Mouse (Mus musculus): ENCODE data around the gene Carns1. TPM values are rescaled to one million over a fixed set of nuclear protein-coding genes. Genes with fewer than 3 reads are reported as not detected.

The Carns1 gene
- total and polyA plus RNA-seq, 3 experiments, result 0.63 to 0.81 TPM; not detected in 1

GRCm38 (mm10) chr19:4190831-4191334 lies 15.6 kb upstream of the Carns1 start, which contains the start of gene Tbc1d10c (continued):
- TF ChIP-seq ELF1 (IDR thresholded peaks at IDR 0.05; ENCODE audit: low read depth, low read length) (peak; percentile 76), MAZ (IDR thresholded peaks at IDR 0.05; ENCODE audit: low read depth, low read length) (peak; percentile 98)

- H3K9ac ChIP-seq (ENCODE audit: control insufficient read depth, low read depth, low read length, poor library complexity, severe bottlenecking), result no peak overlapping the region
- H3K4me1 ChIP-seq (ENCODE audit: control insufficient read depth in 1 of 2, insufficient read depth in 2 of 2, low read length in 2 of 2), result peaks cover 6 to 17% of the 10 kb centered on the region in 2 experiments
- peaks cover 25% of the 10 kb centered on the region for H3K79me2 ChIP-seq (ENCODE audit: control insufficient read depth, insufficient read depth, low read length, poor library complexity)
- TF ChIP-seq ZKSCAN1 (IDR thresholded peaks at IDR 0.05; ENCODE audit: low read depth, low read length) (no peak), POLR2AphosphoS2 (IDR thresholded peaks at IDR 0.05; ENCODE audit: low read length) (no peak)
- H3K9me3 ChIP-seq (replicated peaks; ENCODE audit: insufficient read depth, low read length), result no peaks in the 10 kb centered on the region
- DNase-seq (ENCODE audit: low read depth, low spot score), result no peak
- no peak overlapping the region for H3K4me3 ChIP-seq (ENCODE audit: control insufficient read depth in 1 of 2, insufficient read depth in 1 of 2, low read depth in 2 of 2, low read length in 2 of 2)
- no peaks in the 10 kb centered on the region for H3K27me3 ChIP-seq (ENCODE audit: control insufficient read depth in 1 of 2, insufficient read depth in 2 of 2, low read length in 2 of 2)
- peaks cover 0 to 15% of the 10 kb centered on the region in 2 experiments; a peak in 3 of 4 replicates for H3K36me3 ChIP-seq (ENCODE audit: control insufficient read depth in 1 of 2, insufficient read depth in 2 of 2, low read length in 2 of 2)
- H3K27ac ChIP-seq (ENCODE audit: control insufficient read depth, low read depth, low read length), result no peak overlapping the region
Measured at GRCm38 (mm10) chr19:4189051-4189620, 13.9 kb upstream of the Carns1 start.

- Histone ChIP-seq H3K4me1 (ENCODE audit: control insufficient read depth in 1 of 2, insufficient read depth in 2 of 2, low read length in 2 of 2) (peaks cover 2 to 4% of the 10 kb centered on the region in 2 experiments; a peak in 2 of 4 replicates), H3K27me3 (ENCODE audit: control insufficient read depth in 1 of 2, insufficient read depth in 2 of 2, low read length in 2 of 2) (no peaks in the 10 kb centered on the region), H3K4me3 (ENCODE audit: control insufficient read depth in 1 of 2, insufficient read depth in 1 of 2, low read depth in 2 of 2, low read length in 2 of 2) (no peak overlapping the region), H3K9me3 (replicated peaks; ENCODE audit: insufficient read depth, low read length) (no peaks in the 10 kb centered on the region), H3K79me2 (ENCODE audit: control insufficient read depth, insufficient read depth, low read length, poor library complexity) (peaks cover 9% of the 10 kb centered on the region), H3K36me3 (ENCODE audit: control insufficient read depth in 1 of 2, insufficient read depth in 2 of 2, low read length in 2 of 2) (peaks cover 0 to 4% of the 10 kb centered on the region in 2 experiments; a peak in 2 of 4 replicates), H3K27ac (ENCODE audit: control insufficient read depth, low read depth, low read length) (no peak overlapping the region), H3K9ac (ENCODE audit: control insufficient read depth, low read depth, low read length, poor library complexity, severe bottlenecking) (no peak overlapping the region)
- TF ChIP-seq ZMIZ1 (IDR thresholded peaks at IDR 0.05; ENCODE audit: low read depth, low read length) (no peak), ZC3H11A (IDR thresholded peaks at IDR 0.05; ENCODE audit: low read depth, low read length) (no peak), BHLHE40 (IDR thresholded peaks at IDR 0.05; ENCODE audit: borderline replicate concordance, low read depth, low read length) (no peak), TBP (IDR thresholded peaks at IDR 0.05; ENCODE audit: low read depth, low read length) (no peak)
- no peak for DNase-seq (ENCODE audit: low read depth, low spot score)
Measured at GRCm38 (mm10) chr19:4187303-4187702, 12.0 kb upstream of the Carns1 start.

- Histone ChIP-seq H3K4me3 (ENCODE audit: control insufficient read depth in 1 of 2, insufficient read depth in 1 of 2, low read depth in 2 of 2, low read length in 2 of 2) (no peak overlapping the region), H3K4me1 (ENCODE audit: control insufficient read depth in 1 of 2, insufficient read depth in 2 of 2, low read length in 2 of 2) (peaks cover 0 to 2% of the 10 kb centered on the region in 2 experiments; a peak in 2 of 4 replicates), H3K9ac (ENCODE audit: control insufficient read depth, low read depth, low read length, poor library complexity, severe bottlenecking) (no peak overlapping the region)
Measured at GRCm38 (mm10) chr19:4184976-4185975, 10.0 kb upstream of the Carns1 start.

More at GRCm38 (mm10) chr19:4184976-4185975, 10.0 kb upstream of the Carns1 start:
- Histone ChIP-seq H3K27ac (ENCODE audit: control insufficient read depth, low read depth, low read length) (no peak overlapping the region), H3K27me3 (ENCODE audit: control insufficient read depth in 1 of 2, insufficient read depth in 2 of 2, low read length in 2 of 2) (no peaks in the 10 kb centered on the region), H3K79me2 (ENCODE audit: control insufficient read depth, insufficient read depth, low read length, poor library complexity) (no peaks in the 10 kb centered on the region), H3K36me3 (ENCODE audit: control insufficient read depth in 1 of 2, insufficient read depth in 2 of 2, low read length in 2 of 2) (peaks cover 0 to 4% of the 10 kb centered on the region in 2 experiments; a peak in 2 of 4 replicates), H3K9me3 (replicated peaks; ENCODE audit: insufficient read depth, low read length) (no peaks in the 10 kb centered on the region)
- TF ChIP-seq ZMIZ1 (IDR thresholded peaks at IDR 0.05; ENCODE audit: low read depth, low read length) (no peak), ETS1 (IDR thresholded peaks at IDR 0.05; ENCODE audit: low read depth, low read length) (no peak), ELF1 (IDR thresholded peaks at IDR 0.05; ENCODE audit: low read depth, low read length) (no peak), TBP (IDR thresholded peaks at IDR 0.05; ENCODE audit: low read depth, low read length) (no peak), CHD2 (IDR thresholded peaks at IDR 0.05; ENCODE audit: low read length) (no peak), MAFK (IDR thresholded peaks at IDR 0.05; ENCODE audit: borderline replicate concordance, low read depth, low read length) (no peak), EP300 (IDR thresholded peaks at IDR 0.05; ENCODE audit: low read depth in 1 of 2, low read length in 2 of 2) (no peak), USF2 (IDR thresholded peaks at IDR 0.05; ENCODE audit: borderline replicate concordance in 1 of 2, insufficient read depth in 1 of 2, low read depth in 1 of 2, low read length in 2 of 2) (no peak), RCOR1 (IDR thresholded peaks at IDR 0.05; ENCODE audit: low read depth, low read length) (no peak), BHLHE40 (IDR thresholded peaks at IDR 0.05; ENCODE audit: borderline replicate concordance, low read depth, low read length) (no peak), TCF12 (IDR thresholded peaks at IDR 0.05; ENCODE audit: low read depth, low read length) (no peak), HCFC1 (IDR thresholded peaks at IDR 0.05; ENCODE audit: low read depth, low read length) (no peak), SIN3A (IDR thresholded peaks at IDR 0.05; ENCODE audit: low read length) (no peak), ZNF384 (IDR thresholded peaks at IDR 0.05; ENCODE audit: low read depth, low read length) (no peak)
- no peak for DNase-seq (ENCODE audit: low read depth, low spot score)

All from MEL (cell line).